Mouse (Mus musculus) ovary, postnatal 14 days (tissue): ENCODE measurements around the gene Tbc1d15.

ENCODE experiments used
- DNase-seq: peaks from one replicate; pipeline ENCODE4 v3.0.0; 2022; ENCODE audit warnings: low spot score

Tbc1d15 gene

DNA sequence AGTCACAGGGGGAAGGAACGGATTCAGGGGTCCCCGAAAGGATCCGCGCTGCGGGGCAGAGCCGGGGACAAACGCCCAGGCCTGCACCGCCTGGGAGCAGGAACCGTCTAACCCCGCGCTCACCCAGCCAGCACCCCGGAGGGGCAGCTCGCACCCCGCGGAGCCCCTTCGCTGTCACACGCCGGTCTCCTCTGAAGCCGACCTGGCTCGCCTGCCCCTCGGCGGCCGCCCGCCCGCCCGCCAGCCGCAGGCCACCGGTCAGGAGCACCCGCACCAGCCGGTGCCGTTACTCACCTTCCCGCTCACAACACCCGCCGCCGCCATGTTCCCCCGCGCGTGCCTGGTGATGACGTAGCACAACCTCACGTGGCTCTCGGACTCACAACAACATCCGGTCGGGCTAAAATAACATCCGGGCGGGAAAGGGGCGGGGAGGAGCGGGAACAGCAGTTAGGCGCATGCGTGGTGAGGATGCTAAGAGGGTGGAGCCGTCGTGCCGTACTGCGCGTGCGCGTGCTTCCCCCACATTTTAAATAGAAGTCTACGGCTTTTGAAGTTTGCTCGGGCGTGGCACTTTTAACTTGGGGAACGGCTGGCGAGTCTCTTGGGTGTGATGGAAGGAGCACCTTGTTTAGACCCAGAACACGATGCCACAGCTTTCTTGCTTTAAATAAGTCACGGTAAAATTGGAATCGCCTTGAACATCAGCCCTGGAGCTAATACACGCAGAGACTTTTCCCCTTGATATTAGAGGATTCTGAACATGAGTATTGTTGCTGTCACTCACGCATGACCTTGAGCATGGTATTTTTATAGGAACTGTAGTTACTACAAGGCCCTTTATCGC lies at the start of gene Tbc1d15:
Gene Tbc1d15, minus strand, starts transcription at position 380 of the 847 bp plus-strand sequence.
- DNase-seq: peak; percentile 96

DNA sequence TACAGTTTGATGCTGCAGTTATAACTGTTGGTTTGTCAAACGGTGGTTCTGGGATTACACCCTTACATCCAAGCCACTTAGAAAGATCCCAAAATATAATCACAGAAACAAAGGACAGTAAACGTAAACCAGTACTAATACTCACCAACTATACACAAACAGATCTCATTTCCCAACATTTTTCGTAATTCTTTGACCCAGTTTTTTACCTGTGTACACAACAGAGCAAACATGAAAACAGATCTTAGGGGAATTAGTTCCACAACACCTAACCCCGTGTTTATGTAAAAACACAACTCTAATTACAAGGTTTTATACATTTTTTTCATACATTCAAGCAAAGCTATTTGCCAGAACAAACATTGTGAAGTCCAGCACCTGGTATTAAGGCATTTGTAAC lies 47.4 kb upstream of the Tbc1d15 start:
- no peak for DNase-seq

DNA sequence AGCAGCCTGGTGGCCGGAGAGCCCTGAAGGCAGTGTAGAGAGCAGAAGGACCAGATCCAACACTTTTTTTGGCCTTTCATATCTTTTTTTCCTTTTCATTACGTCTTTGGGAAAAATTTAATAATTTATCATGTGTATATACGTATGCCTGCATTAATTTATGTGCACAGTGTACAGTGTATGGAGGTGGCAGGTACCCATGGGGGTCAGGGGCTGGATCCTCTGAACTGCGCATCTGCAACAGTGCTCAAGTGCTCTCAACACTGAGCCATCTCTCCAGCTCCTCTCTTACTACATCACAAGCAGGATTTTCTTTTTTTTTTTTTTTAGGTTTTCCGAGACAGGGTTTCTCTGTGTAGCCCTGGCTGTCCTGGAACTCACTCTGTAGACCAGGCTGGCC lies 46.3 kb upstream of the Tbc1d15 start:
- DNase-seq: no peak

DNA sequence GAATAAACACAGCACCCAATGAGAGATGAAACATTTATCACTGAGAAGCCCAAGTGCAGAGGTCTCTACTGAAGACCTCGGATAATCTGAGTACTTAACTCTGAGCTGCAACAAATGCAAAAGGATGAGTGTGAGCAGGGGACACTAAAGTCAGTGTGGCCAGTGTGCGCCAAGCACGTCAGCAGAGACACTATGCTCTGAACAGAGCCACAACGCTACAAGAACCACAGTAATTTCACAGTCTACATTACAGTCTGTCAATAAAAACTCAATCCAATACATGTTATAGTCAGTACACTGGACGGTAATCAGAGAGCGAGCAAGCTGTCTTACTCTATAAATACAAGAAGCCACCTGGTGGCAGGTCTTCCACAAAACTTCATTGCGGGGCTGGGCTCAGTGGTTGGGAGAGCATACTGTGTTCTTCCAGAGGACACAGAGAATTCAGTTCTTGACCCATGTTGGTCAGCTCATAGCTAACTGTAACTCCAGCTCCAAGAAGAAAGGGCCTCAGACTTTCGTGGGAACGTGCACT lies 45.2 kb upstream of the Tbc1d15 start:
- no peak for DNase-seq

DNA sequence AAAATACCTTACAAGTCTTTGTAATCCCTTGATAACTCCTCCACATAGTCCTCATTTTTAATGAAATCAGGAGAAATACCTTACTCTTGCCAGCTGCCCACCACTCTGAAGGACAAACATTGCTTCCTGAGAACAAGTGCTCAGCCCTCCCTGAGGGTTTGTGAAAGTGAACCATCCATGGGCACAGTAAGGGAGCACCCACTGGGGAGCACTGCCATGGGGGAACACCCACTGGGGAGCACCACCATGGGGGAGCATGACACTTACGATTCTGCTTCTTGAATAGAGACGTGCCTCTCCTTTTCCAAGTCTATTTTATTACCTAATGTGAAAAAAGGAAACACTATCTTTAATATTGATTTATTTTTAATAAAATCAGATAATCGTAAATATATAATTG lies 43.9 kb upstream of the Tbc1d15 start:
- no peak for DNase-seq

DNA sequence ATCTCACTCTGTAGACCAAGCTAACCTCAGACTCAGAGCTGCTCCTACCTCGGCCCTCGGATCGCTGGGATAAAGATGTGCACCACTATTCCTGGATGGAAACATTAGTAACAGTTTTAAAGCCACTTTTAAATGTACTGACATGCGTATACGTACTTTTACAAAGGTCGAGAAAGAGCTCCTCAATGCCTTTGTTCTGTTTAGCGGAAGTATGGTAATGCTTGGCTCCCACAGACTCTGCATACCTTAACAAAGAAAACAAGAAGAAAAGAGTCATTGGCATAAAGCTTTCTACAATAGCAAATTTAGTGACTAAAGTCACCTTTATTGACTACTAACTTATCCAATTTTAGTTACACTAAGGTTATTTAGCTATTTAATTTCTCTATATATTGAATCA lies 43.4 kb upstream of the Tbc1d15 start:
- DNase-seq: no peak

DNA sequence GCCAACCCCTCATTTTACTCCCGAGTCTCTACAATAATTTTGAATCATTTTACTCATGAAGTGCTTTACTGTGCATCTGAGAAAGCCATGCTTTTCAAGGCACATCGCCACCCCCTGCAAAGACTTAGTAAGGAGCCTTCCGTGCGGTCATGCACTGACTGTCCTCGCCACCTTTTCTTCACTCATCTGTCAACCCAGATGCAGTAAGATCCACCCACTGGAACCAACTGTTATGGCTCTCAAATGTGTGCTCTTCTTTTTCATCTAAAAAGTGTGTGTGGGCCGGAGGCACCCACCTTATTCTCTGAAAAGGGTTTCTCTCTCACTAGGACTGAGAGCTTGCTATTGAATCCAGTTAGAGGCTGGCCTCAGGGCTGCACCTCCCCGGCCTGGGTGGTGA lies 42.7 kb upstream of the Tbc1d15 start:
- no peak for DNase-seq

DNA sequence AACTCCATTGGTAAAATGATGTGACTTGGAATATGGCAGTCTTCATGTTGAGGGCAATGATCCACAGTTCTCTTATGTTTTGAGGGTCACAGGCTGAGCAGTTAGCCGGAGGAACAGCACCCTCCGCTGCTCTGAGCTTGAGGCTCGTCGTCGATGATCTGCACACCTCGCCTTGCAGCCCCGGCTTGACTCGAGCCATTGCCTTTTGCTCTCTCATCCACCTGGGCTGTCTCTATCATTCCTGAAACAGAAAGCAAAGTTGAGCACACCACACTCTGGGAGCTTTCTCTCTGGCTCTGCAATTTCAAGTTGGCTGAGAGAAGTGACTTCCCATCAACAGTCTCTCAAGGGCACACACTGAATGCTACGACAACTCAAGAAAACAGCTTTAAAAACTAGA lies 39.4 kb upstream of the Tbc1d15 start:
- DNase-seq: no peak

DNA sequence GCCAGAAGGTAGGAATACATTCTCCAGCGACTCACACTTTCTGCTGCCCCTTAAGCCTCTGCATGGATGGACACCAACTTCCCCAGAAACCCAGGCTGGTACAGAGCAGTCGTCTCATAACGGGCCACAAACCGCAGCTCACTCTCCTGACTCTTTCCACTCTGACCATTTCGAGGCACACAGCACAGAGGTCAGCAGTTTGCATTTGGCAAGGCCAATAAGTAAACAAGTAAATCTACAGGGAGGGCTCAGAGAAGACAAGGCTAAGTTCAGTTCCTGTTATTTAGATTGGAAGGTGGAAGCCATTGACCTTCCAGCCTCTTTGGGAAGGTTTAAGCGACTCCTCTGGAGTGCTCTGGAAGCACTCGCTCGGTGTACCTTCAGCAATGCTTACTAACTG lies 37.6 kb upstream of the Tbc1d15 start:
- DNase-seq: no peak

DNA sequence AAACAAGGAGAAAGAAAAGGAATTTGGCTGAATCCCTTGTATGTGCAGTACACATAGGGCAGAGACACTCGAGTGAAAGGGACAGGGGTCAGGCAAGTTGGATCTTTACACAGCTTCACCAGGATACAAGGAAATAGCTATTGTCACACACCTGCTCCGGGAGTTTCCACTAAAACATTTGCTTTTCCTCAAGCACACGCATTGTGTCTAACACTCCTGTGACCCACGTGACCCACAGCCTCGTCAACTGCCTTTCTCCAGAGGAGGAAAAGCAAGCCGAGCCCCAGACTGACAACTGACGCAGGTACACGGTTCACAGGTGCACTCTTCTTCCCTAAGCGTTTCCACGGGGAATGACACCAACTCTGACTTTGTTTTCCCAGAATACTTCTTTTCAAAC lies 32.9 kb upstream of the Tbc1d15 start:
- no peak for DNase-seq

DNA sequence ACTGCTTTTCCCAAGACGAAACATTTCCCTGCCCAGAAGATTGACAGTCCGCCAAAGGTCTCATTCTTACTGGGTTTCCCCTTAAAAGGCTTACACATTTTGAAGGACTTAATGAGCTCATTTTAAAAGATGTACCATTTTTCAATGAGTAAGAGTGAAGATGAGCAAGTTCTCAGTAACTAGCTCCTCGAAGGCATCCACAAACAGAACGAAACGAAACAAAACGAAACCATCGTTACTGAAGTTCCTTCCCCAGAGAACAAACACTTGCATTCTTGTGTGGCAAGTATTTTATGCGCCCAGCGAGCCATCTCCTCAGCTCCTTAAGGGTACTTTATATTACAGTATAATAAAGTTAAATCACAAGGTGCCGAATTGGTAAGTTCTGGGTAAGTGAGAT lies 30.1 kb upstream of the Tbc1d15 start:
- no peak for DNase-seq

DNA sequence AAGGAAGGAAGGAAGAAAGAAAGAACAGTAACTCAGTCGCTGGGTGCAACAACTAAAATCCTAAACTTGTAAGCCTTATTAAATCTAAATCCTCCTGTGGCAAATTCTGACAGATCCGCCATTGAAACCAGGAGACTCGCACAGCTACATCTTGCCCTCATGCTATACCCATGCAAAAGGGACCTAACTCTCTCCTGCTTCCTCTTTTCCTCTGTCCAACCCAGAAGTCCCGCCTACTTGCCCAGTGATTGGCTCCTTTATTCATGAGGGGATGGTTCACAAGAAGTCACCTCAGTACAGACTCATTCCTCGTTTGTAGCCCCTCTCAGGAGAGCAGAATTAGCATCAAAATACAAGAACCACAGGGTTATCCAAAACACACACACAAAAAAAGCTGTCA lies 20.4 kb upstream of the Tbc1d15 start:
- DNase-seq: no peak

DNA sequence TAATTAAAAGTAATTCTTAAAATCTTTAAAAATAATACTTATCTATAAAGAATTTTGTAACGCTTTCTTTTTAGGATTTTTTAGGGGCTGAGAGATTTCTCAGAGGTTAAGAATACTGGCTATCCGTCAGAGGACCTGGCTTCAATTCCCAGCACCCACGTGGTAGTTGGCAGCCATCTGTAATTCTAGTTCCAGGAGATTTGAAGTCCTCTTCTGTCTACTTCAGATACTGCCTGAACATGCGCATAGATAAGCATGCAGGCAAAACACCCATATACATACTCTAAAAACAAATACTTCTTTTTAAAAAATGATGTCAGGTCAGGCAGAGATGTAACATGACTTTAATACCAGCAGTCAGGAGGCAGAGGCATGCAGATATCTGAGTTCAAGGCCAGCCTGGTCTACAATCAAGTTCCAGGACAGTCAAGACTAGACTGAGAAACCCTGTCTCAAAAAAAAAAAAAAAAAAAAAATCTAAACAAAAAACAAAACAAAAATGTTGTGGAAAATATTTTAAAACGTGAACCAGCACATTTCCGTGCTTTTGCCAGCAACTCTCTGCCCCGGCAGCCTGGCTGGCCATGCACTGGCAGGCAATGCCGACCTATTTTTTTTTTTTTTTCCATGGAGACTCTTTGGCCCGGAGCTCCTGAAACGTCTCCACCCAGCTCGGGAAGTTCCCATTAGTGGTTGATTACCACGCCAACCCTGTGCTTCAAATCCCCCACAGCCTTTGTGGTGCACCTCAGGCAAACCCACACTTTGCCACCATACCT lies 19.5 kb upstream of the Tbc1d15 start:
- no peak for DNase-seq

DNA sequence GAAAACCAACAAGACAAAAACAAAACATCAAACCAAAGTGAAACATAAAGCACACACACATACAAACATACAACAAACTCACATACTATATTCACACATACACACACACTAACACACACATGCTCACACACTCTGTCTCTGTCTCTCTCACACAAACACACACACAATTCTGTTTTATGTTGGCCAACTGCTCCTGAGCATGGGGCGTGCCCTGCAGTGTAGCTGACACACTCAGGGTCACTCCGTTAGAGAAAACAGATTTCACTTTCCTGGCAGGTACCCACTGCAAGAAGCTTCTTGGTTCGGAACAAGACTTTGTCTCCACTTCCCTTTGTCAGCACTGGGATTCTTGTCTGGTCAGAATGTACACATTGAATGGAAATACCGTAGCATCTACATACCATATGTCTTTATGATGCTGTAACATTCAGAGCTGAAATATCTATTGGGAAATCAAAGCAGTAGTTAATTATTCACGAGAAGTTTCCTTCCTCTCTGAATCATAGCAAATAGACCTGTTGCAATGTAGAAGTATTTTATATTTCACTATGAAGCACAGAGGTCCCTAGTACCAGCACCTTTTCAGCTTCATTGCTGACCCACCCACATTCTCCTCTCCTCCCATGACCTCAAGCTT lies 11.8 kb upstream of the Tbc1d15 start:
- DNase-seq: no peak

DNA sequence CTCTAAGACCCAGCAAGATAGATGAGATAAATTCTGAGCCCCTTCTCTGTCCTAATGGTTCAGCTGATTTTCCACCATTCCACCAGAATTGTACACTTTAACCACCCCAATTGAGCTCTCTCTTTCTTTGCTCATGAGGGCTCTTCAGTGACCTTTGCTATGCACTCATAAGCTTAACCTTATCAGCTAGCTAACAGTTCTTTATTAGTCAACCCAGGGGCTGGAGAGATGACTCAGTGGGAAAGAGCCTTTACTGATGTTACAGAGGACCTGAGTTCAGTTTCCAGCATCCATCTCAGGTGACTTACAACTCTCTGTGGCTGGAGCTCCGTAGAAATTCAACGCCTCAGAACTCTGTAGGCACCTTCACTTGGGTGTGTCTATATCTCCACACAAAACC lies 11.0 kb upstream of the Tbc1d15 start:
- DNase-seq: no peak

DNA sequence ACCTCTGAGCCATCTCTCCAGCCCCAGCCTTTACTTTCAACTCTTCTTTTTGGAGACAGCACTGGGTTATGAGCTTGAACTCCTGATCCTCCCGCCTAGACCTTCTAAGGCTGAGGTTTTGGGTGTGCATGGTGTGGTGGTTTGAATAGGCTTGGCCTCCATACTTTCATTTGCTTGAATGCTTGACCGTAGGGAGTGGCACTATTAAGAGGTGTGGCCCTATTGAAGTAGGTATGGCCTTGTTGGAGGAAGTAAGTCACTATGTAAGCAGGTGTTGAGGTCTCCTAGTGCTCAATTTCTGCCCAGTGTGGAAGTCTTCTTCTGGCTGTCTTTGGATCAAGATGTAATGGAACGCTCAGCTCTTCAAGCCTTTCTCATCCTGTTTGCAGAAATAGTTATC lies 10.2 kb upstream of the Tbc1d15 start:
- DNase-seq: no peak

DNA sequence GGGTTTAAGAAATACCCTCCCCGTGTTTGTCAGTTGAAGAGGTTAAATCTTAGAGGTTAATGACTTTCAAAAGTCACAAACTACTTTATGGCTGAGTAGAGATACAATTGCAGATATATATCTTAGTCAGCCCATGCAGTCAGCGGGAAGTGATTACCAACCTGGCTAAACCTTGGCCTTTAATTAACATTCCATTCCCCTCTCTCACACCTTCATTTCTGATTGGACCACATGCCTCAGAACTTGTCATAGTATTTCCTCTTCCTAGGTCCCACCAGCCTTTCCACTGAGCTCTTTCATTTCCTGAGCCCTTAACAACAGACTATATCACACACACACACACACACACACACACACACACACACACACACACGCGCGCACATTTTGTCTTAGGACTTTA lies 4.9 kb upstream of the Tbc1d15 start:
- no peak for DNase-seq

DNA sequence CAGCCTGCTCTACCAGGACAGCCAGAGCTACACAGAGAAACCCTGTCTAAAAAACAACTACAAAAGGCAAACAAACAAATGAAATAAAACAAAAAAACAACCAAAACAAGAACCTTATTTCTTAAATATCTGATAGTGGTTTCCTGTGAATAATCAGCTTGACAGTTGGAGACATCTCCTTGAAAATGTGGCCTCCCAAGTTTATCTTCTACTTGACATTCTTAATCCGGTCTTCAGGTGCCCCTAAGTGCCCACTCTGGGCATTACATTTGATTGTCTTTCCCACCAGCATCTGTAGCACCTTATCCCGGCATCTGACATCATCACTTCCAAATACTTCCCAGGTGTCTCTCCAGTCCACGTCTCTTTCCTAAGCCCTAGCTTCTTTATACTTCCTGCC lies 2.3 kb upstream of the Tbc1d15 start:
- DNase-seq: no peak

DNA sequence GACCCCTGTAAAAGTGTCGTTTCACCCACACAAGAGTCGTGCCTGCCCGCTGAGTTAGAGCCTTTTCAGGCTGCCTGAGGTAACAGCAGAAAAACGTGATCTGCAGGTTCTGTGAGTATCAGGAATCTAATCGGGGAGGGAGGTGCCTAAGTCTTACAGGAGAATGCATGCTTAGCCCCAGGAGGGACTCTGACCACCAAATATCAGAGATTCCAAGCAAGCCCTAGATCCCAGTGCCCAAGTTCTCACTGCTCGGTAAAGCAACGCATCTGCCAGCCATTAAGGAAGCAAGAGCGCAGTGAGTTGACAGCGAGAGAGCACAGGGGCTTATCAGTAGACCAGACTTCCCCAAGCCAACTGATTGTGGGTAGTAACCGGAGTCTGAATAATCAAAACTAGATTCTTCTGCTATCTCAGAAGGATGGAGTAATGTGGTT lies 1.1 kb upstream of the Tbc1d15 start:
- DNase-seq: peak; percentile 6

DNA sequence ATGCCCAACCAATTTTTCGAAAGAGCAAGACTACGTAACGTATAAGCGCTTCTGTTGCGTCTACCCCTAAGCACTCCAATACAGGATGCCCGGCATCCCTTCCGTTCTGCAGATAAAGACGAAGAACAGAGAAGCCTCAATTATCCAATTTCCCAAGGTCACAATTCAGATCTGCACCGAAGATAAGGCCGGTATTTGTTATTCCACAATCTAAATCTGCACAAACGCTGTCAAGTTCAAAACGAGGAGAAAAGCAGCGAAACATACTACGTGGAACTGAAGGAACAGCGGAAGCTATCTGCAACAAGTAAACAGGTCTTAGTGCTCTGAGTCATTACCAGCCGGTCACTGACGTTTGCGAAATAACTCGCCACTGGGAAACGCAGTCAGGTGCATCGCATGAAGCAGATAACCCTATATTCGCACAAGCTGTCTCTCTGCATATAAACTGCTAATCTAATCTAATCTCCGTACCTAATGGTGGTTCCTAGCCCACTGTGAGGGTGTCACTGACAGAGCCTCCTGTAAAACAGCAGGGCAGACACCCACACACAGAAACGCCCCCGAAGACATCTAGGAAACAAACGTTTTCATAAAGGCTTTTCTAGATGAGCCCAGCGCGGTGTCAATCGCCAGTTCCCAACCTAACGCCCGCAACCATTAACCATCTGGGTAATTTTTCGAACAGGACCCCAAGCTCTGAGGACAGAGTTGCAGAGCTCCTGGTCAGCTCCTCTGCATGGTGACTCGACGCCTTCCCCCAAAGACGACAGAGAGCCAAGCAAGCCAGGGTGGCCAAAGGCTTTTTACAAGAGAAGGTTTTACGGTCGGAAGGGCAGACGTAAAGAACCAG lies 806 bp downstream of the Tbc1d15 start:
- no peak for DNase-seq

DNA sequence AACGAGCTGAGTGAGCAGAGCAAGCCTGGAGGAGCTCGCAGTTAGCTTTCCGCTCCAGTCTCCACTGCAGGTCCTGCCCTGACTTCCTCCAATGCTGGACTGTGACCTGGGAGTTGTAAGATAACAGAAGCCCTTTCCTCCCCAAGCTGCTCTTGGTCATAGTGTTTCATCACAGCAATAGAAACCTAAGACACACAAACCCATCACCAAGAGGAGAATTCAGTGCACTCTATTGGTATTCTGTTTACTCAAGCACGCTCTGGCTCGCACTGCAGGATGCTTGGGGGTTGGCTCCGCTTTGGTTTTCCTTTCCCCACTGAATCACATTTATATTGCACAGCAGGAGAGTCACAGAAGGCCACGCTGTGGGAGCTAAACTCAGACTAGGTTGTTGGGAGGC lies 3.2 kb downstream of the Tbc1d15 start:
- no peak for DNase-seq

DNA sequence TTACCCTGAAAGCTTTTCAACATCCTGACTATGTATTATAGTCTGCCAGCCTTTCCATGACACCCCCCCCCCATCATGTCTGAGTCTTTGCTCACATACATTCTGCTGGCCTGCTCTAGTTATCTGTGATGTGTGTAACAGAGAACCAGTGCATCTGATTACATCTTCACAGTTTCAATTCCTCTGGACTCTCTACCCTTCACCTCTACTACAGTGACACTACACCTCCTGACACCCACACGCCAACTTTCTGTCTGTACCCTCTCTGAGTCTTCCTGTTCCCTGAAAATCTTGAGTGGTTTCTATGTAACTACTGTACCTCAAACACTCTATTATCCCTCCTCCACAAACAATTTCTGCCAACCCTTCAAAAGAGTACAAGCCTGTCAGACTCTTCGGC lies 5.8 kb downstream of the Tbc1d15 start:
- no peak for DNase-seq
